In genomic region chr11:7534590-7534989, GRCm38 (mm10) we compare ENCODE assay signal across 13 mouse cellular contexts.
A peak's percentile ranks its signal among the peaks of the same experiment; 100 is the strongest.
DNase-seq lines count a peak whose midpoint lies in the region.
"Had no signal": no experiment of that assay in that cellular context is flagged by ENCODE, and none has a peak within 500 bp of the region (broad histone marks: within the 10 kb centered on the region; RNA-seq: fewer than 3 reads in every experiment).

No protein-coding gene starts in this region.

- DNase-seq in ES-CJ7 (ENCODE audit: low read depth, low spot score): peak; percentile 77
- DNase-seq in WW6 (ENCODE audit: low read depth, low spot score): peak; percentile 18
- DNase-seq in kidney, postnatal 36 days: no peak
- no peak for DNase-seq in frontal cortex, adult 2 months (ENCODE audit: extremely low spot score in 1 of 2, low spot score in 1 of 2)
- no peak for DNase-seq in testis, postnatal 14 days (ENCODE audit: low spot score)
- DNase-seq: adrenal gland, adult 8-10 months; adrenal gland, postnatal 14 days; adrenal gland, postnatal 36 days; cerebellum, adult 11-12 months; cerebellum, adult 2 months; cerebellum, adult 9-10 months; cerebellum, postnatal 10 days; cerebellum, postnatal 25 days had no signal

Comparison
In these comparisons a context has a peak if more than half of its experiments do, and no peak if none do; other contexts are left out.
1. DNase-seq: peak in ES-CJ7 (single experiment) and WW6 (single experiment); none in kidney, postnatal 36 days (0 of 2), frontal cortex, adult 2 months (0 of 2) and testis, postnatal 14 days (single experiment).